Mouse (Mus musculus) bone marrow, adult 2 months (tissue): ENCODE results near the gene Plekhg3.

ENCODE experiments used
- CTCF ChIP-seq: fragments of 200-500 bp; IDR thresholded peaks from 2 replicates; pipeline ENCODE4 v1.5.1; 2011; ENCODE audit warnings: low read length, control low read depth; ENCODE audit not compliant: control insufficient read depth, insufficient read depth
- POLR2A ChIP-seq: fragments of 200-500 bp; IDR thresholded peaks from 2 replicates; pipeline ENCODE4 v1.6.1; 2011; ENCODE audit warnings: low read depth, mild to moderate bottlenecking, control low read depth, low read length, borderline replicate concordance; ENCODE audit not compliant: control insufficient read depth

GRCm38 (mm10) chr12:76514842-76515241 is 15.8 kb upstream of the Plekhg3 start:
- TF ChIP-seq POLR2A (no peak), CTCF (no peak)
